Mouse (Mus musculus) left cerebral cortex, postnatal 36 days (tissue): Measurements from ENCODE around the gene Epha4. TPM values are rescaled to one million over a fixed set of nuclear protein-coding genes. Genes with fewer than 3 reads are reported as not detected.

Experiments used
- DNase-seq, 2 experiments: peaks; one replicate each; pipeline ENCODE4 v3.0.0; 2021 to 2022; ENCODE audit warnings: low spot score in 2 of 2, mixed read lengths in 1 of 2
- intact Hi-C: fragments of 180-260 bp; cut with DNase I; formaldehyde crosslinking; loops from one replicate; pipeline ENCODE4 v1.15.1; 2025
- total RNA-seq, 2 experiments: library from RNA; stranded (reverse); gene quantifications; 2 replicates each; pipeline ENCODE4 v1.2.3; 2021

Gene Epha4
- total RNA-seq, 2 experiments from 2014 or later = 173 to 182 TPM

DNA sequence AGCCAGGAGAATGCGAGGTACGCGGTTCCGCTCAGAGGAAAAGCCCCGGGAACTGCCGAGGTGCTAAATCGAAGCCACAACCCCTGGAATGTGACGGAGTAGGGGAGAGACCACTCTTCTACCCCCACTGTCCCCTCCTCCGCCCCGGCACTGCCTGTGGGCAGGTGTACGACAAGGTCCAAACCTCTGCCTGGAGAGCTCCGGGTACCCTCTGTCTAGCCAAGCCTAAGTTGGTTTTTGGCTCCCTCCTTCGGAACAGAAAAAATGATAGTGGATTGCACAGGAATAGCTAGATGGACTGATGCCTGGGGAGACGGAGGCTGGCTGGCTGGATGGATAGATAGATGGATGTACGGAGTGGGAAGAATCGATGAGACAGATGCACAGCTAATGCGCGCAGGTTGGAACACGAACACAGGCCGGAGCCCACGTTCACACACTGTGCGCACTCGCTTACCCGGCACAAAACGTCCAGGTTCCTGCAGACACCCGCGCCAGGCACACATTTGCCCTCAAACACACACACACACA lies 1.4 kb downstream of the Epha4 start:
- intact Hi-C loops = loop anchor here (5.0 to 10.0 kb wide), 3 partner anchors 101 to 329 kb away; no protein-coding TSS in a partner anchor
- peak; percentile 69 to 75 for DNase-seq

DNA sequence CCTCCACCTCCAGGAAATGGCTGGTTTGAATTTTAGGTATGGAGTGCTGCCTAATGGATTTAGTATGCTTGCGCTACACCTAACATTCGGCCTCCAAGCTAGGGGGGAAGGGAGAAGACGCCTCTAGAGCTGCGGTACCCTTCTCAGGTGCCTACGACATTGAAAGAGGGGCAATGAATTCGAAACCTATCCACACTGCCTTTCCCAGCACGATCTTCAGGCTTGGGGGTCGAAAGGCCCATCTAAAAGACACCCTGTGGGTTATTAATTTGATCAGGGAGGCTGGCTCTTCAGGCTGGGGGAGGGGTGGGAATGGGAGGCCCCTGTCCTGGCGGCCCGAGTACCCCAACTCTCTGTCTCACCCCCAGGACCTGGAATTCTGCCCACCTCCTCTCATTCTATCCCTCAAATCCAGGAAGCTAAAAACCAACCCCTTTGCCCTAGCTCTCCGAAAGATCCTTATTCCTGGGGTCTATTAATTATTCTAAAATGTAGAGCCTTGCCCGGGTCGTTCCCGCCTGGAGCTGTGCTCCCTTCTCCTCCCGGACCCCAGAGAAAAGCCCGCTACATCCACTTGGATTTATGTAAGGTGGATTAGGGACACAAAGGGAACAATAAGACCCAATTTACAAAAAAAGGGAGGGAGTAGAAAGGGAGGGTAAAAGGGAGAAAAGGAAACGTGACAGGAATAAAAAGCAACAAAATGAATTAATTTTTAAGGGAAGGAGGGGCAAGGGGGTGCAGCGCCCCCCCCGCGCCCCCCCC lies 2.3 kb downstream of the Epha4 start:
- intact Hi-C loops = loop anchor here (5.0 to 10.0 kb wide), 3 partner anchors 100 to 328 kb away; no protein-coding TSS in a partner anchor

DNA sequence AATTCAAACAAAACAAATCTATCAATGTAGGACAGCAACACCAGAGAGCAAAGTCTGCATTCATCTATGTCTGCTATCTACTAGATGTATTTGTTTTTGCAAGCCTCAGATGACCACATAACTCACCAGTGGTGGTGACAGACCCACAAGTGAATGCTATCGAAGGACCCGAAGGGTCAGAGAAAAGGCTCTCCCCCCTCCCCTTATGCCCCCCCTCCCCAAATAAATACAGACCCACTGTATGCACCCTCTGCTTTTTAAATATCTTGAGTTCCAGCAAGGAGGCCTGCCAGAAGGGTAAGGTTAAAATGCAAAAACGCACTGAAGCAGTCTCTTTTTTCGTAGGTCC lies 2.9 kb downstream of the Epha4 start:
- DNase-seq = no peak
- intact Hi-C loops = loop anchor here (5.0 to 10.0 kb wide), 3 partner anchors 100 to 327 kb away; no protein-coding TSS in a partner anchor

More for the DNA sequence above, 2.3 kb downstream of the Epha4 start:
- DNase-seq = no peak

DNA sequence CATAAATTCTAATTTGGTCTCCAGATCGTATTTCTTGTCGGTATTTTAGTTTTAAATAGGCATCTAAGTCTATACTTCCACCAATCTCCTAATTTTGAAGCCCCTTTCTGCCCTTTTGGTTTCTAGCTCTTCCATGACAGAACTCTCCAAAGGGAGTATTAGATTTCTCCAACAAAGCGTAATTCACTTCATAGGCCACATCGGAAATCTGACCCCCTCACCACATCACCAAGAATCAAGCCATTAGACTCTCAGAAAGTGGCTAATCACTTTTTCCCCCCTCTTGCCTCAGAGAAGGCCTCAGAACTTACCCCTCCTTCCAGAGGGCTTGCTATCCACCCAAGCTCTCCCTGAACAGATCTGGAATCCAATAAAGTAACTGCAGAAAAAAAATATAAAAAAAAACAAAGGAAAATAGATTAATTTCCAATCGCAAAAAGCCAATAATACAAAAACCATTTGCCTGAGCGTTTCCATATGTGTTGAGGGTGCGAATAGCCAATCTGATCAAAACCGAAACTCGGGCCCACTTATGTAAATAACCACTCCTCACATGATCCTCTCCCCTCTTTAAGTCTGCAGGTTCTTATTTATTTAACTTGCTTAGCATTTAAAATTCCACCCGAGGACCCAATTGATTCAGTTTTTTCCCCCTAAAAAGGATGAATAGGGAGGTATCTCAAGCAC lies 3.4 kb downstream of the Epha4 start:
- DNase-seq = no peak
- intact Hi-C loops = loop anchor here (5.0 to 10.0 kb wide), 3 partner anchors 99 to 327 kb away; no protein-coding TSS in a partner anchor

DNA sequence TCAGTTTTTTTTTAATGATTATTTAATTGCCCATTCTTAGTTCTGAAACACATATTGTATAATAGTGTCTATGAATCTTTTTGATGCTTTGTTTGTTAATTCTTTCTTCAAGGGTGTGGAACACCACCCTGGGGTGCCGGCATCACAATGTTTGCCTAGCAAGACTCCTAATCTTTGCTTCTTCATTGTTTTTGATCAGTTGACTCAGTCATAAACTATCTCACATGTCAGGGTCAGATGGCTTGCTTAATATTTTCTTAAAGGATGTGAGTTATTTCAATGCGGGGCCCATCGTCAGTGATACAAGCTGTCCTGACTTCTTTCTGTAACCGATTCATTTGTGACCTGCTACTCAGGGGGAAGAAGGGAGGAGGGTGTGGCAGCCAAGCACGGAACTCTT lies 4.3 kb downstream of the Epha4 start:
- no peak for DNase-seq
- intact Hi-C loops = loop anchor here (5.0 to 10.0 kb wide), 3 partner anchors 98 to 326 kb away; no protein-coding TSS in a partner anchor

DNA sequence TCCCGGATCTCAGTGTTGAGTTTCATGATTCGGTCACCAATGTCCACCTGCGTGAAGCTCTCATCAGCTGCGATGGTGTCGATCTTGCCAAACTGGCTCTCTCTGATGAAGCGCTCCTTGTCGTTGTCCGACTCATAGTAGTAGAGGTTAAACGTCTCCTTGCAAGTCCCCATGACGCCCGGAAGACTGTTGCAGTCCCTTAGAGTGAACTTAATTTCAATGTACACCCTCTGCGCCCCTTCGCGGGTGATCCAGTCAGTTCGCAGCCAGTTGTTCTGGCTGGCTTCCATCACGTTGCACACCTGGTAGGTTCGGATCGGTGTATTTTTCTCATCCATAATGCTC lies 8.1 kb downstream of the Epha4 start:
- intact Hi-C loops = loop anchor here (5.0 kb wide), 1 partner anchor 105 kb away; no protein-coding TSS in a partner anchor
- no peak for DNase-seq

DNA sequence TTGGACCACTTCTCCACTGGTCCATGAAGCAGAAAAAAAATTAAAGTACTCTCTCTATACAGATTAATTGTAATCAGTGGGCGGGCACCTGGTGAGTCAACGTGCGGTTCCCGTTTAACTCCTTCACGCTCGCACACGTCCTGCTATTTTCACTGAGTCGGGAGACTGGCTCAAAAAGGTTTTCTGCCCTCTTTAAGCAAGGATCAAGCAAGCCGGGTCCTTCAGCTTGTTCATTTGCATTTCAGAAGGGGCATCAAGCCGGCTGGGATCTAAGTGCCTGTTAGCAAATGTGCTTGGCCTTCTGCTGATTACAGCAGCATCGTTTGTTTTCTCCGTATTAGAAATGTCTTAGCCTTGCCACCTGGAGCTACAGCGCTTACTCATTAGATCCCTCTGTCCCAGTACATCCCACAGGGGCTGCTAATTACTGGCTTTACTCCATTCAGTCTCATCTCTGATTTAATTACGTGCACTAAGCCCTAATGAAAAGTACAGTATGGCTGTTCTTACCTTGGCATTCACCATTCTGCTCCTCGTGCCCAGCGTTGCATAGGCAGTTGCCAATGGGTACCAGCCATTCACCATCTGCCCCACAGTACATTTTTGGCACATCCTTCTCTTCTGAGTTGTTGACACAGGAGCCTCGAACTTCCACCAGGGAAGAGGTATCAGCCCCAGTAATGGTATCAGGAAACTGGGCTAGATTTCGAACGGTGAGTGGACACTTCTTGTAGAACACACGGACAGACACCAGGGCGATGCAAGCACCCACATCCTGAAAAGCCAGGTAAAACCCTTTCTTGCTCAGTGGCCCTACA lies 8.6 kb downstream of the Epha4 start:
- intact Hi-C loops = loop anchor here (5.0 kb wide), 1 partner anchor 104 kb away; no protein-coding TSS in a partner anchor
- DNase-seq = no peak

DNA sequence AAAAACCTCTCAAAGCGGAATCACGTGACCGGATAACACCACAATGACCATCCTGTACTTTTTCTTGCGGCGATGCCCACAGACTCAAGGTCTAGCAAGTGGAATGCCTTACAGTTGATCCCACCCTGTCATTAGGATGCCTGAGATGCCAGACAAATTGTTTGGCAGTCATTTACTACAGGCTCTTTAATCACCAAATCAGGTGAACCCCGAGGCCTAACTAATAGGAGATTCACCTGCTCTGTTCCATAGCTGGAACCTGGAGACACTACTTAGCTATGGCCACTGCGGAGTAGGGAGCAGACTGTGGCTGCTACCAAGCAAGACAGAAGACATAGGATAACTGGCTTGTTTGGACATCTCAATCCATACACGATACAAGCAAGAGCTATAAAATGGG lies 9.6 kb downstream of the Epha4 start:
- DNase-seq = no peak
- intact Hi-C loops = loop anchor here (5.0 kb wide), 1 partner anchor 103 kb away; no protein-coding TSS in a partner anchor

DNA sequence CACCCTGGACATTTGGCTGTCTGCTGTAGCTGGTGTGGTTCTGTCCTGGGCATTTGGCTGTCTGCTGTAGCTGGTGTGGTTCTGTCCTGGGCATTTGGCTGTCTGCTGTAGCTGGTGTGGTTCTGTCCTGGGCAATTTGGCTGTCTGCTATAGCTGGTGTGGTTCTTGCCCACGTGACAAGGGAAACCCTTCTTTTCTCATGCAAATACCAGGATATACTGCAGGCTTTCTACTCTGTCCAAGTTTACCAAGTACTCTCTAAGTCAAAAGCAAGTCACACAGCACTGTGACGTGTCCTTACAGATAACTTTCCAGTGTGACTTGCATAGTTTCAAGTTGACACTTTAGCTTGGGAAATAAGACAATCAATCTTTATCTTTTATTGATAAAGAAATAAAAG lies 10.1 kb downstream of the Epha4 start:
- intact Hi-C loops = loop anchor here (5.0 kb wide), 1 partner anchor 103 kb away; no protein-coding TSS in a partner anchor
- DNase-seq = no peak

DNA sequence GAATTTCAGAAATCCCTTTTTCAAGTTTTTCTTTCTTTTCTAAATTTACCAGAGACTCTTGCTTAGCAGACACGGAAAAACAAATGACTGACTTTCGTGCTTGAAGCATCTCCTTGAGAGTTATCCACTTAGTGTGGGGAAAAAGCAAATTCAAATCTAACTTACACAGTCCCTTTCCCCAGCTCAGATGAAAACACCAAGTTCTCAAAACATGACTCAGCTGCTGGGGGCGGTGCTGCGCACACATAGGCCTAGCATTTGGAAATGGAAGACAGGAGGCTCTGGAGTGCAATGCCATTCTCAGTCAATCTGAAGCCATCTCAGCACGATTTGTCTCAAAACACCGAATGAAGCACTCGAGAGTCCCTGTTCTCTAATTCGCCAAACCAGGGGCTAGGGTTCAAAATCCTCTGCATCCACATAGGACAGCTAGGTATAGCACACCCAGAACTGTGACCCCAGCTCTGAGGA lies 11.1 kb downstream of the Epha4 start:
- intact Hi-C loops = no loop called here
- peak in 1 of 2 experiments; percentile 70 for DNase-seq

DNA sequence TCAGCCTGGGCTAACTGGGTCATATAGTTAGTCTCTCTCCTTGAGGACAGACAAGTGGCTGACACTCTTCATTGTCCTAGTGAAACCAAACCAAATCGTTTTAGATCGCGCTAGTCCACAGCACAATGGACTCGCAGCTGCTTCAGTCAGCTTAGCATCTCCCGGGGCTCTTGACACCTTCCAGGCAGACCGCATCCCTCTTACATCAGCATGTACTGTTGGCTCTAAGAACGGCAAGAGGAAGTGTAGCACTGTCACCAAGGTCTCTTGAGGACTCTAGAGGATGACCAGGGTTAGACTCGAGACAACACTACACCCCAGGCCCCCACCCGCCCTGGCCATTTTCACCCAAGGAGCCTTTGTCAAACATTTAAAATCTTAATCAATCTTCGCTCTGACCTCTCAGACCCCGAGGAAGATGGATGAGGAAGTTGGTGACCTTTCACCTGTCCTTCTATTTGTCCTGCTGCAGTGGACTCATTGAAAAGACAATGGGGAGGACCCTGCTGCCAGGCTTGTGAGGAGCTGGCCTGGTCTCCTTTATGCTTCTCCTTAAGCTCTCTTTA lies 12.3 kb downstream of the Epha4 start:
- no peak for DNase-seq
- intact Hi-C loops = no loop called here

DNA sequence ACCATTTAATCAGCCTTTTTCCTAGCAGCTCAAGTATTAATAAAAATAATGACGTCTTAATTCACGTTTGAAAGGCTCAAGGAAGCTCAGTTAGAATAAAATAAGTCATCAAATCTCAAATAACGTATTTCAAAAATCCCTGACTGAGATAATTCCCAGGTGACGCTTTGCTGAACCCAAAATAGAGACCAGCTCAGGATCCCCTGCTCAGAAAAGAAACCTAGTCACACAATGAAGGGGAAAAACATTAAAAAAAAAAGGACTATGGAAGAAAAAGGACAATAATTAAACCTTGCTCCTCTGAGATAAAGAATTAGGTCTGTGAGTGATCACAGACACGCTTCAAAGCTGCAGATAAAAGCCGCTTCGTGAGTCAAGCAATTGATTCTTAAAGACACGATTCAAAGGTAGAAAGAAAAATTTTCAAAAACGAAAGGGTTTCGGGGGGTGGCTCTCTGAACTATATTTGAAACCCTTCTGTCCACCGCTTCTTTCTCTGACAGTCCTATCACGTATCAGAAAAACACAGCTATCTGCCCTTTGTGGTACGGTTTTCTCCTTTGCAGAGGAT lies 13.4 kb downstream of the Epha4 start:
- DNase-seq = no peak
- intact Hi-C loops = no loop called here

DNA sequence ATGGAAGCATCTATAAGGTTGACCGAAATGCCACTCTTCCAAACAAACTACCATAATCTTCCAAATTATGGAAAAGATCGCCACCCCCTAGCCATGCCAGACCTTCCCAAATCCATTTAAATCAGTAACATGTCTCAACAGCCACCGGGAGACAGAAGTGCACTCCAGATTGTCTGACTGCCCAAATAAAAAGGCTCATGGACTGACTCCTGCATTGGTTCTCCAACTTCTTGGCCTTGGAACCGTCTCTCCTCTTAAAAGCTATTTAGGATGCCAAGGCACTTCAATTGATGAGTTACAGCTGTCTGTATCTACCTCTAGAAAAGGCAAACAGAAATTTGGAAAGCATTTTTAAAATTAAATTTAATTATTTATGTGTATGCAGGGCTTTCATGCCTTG lies 17.4 kb downstream of the Epha4 start:
- intact Hi-C loops = no loop called here

DNA sequence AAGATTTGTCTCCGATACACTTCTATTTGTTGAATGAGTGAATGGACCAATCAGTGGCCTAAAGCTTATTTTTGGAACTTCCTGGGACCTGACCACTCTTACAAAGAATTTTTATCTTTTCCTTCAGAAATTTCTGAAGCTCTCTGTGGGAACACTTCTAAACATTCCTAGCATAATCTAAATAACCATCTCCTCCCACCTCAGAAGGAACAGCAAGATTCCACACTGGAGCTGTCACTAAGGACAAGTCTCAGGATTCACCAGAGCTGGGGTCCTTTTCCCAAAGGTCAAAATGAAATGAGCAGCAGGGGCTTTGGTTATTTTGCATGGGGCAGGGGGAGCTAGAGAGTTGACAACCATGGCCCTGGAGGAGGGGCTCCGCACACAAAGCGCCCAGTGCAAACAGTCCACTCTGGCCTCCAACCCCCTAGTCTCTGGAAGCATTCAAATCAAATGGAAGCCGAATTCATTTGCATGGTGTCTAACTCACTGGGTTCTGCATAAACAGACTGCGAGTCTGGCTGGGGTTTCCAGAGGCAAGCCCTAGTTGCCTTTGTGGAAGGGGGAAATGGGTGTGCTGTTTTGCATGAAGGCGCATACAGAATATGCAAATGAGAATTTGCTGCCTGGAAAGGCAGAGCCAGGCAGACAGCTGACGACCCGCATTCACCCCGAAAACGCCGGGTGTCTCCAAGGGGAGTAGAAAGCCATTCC lies 18.3 kb downstream of the Epha4 start:
- intact Hi-C loops = no loop called here
- DNase-seq = no peak

More for the DNA sequence above, 17.4 kb downstream of the Epha4 start:
- no peak for DNase-seq

DNA sequence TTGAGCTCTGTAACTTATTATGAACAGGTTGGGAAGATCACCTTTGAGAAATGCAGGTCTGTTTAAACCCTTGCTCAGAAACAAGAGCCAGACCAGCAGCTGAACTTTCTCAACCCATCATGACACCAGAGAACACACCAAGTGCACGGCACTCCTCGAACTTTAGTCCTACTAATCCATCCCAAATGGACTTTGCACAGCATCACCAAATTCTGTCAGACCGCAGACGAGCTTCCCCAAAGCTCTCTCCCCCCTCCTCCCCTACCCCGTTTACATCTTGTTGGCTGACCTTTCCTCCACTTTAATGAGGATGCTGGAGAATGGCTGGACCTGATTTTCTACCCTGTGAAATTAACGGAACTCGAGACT lies 19.1 kb downstream of the Epha4 start:
- no peak for DNase-seq
- intact Hi-C loops = no loop called here

DNA sequence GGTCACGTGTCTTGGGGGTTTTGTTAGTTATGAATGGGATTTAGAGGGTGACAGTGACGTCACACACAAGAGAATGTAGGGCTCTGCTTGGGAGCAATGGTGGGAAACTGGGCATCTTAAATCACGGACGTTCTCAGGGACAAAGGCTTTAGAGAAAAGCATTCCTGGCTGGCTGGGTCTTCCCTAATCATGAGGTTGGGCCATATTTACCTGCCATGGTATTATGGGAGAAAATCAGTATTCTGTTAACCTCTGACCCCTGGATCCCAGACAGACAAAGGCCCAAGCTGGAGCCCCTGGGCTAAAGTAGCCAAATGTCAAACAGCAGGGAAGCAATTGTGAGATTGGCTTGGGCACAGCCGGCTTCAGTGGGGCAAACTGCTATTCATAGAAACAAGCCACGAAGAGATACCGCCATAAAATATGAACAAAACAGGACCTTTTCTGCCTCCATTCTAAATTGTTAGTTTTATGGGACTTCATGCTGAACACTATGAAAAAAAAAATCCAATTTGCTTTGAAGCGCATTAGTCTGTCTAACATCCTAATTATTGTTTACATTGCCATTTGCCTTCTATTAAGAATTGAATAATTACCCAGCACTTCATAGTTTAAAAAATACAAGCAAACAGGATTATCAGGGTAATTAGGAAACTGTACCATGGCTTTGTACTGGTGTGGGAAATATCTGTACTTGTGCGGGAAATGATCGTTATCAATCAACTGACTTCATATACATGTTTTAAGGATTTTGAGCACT lies 19.7 kb downstream of the Epha4 start:
- intact Hi-C loops = no loop called here
- no peak for DNase-seq

DNA sequence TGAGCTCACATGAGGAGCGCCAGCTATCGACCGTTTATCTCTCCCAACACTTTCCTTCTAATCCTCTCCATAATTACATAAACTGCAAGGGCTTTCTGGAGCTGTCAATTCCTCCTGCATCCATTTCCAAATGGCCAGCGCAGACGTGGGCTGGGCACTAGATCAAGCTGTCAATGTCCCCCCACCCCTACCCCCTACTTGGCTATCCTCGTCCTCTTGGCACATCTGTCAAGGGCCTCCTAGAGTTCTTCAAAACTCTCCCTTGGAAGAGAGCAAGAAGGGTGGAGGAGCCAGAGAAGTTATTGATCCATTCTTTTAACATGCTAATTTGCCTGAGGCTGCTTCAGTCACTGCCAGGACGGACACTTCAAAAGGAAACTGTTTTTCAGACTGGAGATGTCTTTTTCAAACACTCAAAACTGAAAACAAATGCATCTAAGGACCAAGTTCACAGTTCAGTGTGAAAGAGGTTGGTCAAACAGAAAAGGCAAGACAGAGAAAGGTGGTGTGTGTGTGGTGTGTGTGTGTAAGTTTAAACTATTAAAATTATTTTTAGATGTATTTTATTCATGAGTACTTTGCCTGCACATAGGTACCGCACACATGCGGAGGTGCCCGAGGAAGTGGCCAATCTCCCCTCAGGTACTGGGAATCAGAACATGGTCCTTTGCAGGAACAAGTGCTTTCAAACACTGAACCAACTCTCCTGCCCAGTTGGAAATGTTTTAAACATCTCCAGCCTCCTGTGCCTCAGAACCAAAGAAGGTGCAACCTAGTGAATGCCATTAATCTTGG lies 20.9 kb downstream of the Epha4 start:
- intact Hi-C loops = no loop called here
- no peak for DNase-seq
